Mouse (Mus musculus): ENCODE measurements at regions not wholly inside any gene's neighbourhood (a gene's known extent, or its start where the extent isn't known, plus 50 kb on each side); places are given as distances from the start of the nearest gene placed in this dataset.

DNA sequence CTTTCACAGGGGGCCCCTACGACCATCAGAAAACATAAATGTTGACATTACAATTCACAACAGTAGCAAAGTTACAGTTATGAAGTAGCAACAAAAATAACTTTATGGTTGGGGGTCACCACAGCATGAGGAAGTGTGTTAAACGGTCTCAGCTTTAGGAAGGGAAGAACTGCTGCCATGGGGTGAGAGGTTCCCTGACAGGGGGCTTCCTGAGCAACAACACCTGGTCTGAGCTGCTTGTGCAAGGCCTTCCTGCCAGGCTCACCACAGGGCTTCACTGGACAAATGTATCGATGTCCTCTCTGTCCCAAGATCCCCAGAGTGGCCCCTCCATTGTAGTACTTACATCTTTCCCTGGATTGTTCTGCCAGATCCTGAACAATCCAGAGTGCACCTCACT is 70.7 kb upstream of the Kcng1 start:
- H3K9ac ChIP-seq (ENCODE audit: low read length): no peak overlapping the region
- no peak overlapping the region for H3K4me3 ChIP-seq (replicated peaks; ENCODE audit: low read length)
- H3K4me1 ChIP-seq (ENCODE audit: control insufficient read depth, insufficient read depth, low read length): no peaks in the 10 kb centered on the region
- H3K4me2 ChIP-seq (ENCODE audit: low read depth, low read length): no peak overlapping the region
- no peaks in the 10 kb centered on the region for H3K27me3 ChIP-seq (ENCODE audit: control insufficient read depth, insufficient read depth, low read length)
- no peak overlapping the region for H3K27ac ChIP-seq (ENCODE audit: low read length)
- H3K9me3 ChIP-seq (replicated peaks; ENCODE audit: control insufficient read depth, low read length): no peaks in the 10 kb centered on the region
- no peak for ATAC-seq (ENCODE audit: insufficient read depth, low FRiP score)
- H3K36me3 ChIP-seq (ENCODE audit: control insufficient read depth, insufficient read depth, low read length): no peaks in the 10 kb centered on the region
- WGBS: 37% methylated on average over 3 of the region's 3 CpGs

DNA sequence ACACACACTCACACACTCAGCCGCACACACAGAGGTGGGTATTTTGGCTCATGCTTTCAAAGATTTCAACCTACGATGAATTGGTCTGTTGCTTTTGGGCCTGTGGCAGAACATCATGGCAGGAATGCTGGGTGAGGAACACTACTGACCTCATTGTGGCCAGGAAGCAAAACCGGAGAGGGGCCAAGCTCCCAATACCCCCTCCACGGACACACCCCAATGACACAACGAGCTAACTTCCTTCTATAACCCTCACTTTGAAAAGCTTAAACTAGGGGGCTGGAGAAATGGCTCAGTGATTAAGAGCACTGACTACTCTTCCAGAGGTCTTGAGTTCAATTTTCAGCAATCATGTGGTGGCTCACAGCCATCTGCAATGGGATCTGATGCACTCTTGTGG is 63.8 kb upstream of the Kcng1 start:
- no peak for ATAC-seq (ENCODE audit: insufficient read depth, low FRiP score)
- H3K27me3 ChIP-seq (ENCODE audit: control insufficient read depth, insufficient read depth, low read length): no peaks in the 10 kb centered on the region
- WGBS: 83% methylated on average over 5 of the region's 5 CpGs

DNA sequence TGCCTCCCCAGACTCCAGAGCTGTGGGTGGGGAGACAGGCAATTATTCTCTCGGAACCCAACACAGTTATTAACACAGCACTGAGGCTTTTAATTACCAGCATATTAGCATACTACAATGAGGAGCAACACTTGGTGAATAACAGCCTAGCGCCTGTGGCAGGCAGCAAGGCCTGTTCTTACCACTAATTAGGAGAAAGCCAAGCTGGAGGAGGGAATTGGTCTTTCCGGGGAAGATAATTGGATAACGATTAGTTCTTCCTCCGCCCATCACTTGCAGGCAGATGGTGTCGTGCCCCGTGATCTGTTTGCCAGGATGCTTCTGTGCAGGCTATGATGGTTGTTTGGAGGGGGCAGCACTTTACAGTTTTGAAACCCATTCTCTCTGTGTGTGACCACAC is 62.2 kb upstream of the Kcng1 start:
- no peak for ATAC-seq (ENCODE audit: insufficient read depth, low FRiP score)
- Histone ChIP-seq H3K36me3 (ENCODE audit: control insufficient read depth, insufficient read depth, low read length) (no peaks in the 10 kb centered on the region), H3K9ac (ENCODE audit: low read length) (no peak overlapping the region), H3K4me1 (ENCODE audit: control insufficient read depth, insufficient read depth, low read length) (no peaks in the 10 kb centered on the region), H3K4me3 (replicated peaks; ENCODE audit: low read length) (no peak overlapping the region), H3K9me3 (replicated peaks; ENCODE audit: control insufficient read depth, low read length) (no peaks in the 10 kb centered on the region), H3K27me3 (ENCODE audit: control insufficient read depth, insufficient read depth, low read length) (no peaks in the 10 kb centered on the region), H3K4me2 (ENCODE audit: low read depth, low read length) (no peak overlapping the region), H3K27ac (ENCODE audit: low read length) (no peak overlapping the region)
- 60% methylated on average over 7 of the region's 7 CpGs for WGBS

More for the DNA sequence above, 63.8 kb upstream of the Kcng1 start:
- Histone ChIP-seq H3K4me2 (ENCODE audit: low read depth, low read length) (no peak overlapping the region), H3K4me3 (replicated peaks; ENCODE audit: low read length) (no peak overlapping the region), H3K9me3 (replicated peaks; ENCODE audit: control insufficient read depth, low read length) (no peaks in the 10 kb centered on the region), H3K4me1 (ENCODE audit: control insufficient read depth, insufficient read depth, low read length) (no peaks in the 10 kb centered on the region), H3K36me3 (ENCODE audit: control insufficient read depth, insufficient read depth, low read length) (no peaks in the 10 kb centered on the region), H3K9ac (ENCODE audit: low read length) (no peak overlapping the region), H3K27ac (ENCODE audit: low read length) (no peak overlapping the region)

DNA sequence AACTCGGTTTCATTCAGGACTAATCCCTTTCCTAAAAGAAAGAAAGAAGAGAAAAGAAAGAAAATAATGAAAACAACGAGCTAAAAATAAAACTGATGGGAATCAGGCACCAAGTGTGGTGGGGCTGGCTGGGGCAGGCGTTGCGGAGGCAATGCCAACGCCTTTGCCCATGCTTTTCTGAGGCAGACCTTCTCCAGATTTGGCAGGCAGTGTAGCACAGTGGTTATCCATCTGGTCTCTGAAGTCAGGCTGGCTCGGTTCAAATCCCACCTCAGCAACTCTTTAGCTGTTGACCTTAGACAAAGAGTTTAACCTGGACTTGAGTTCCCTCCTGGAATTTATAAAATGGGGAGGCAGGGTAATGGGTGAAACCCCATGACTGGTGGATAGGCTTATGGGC is 57.3 kb upstream of the Kcng1 start:
- Histone ChIP-seq H3K9ac (ENCODE audit: low read length) (no peak overlapping the region), H3K4me1 (ENCODE audit: control insufficient read depth, insufficient read depth, low read length) (peaks cover 7% of the 10 kb centered on the region), H3K27me3 (ENCODE audit: control insufficient read depth, insufficient read depth, low read length) (no peaks in the 10 kb centered on the region), H3K9me3 (replicated peaks; ENCODE audit: control insufficient read depth, low read length) (no peaks in the 10 kb centered on the region), H3K4me3 (replicated peaks; ENCODE audit: low read length) (no peak overlapping the region), H3K27ac (ENCODE audit: low read length) (no peak overlapping the region), H3K36me3 (ENCODE audit: control insufficient read depth, insufficient read depth, low read length) (no peaks in the 10 kb centered on the region), H3K4me2 (ENCODE audit: low read depth, low read length) (no peak overlapping the region)
- no peak for ATAC-seq (ENCODE audit: insufficient read depth, low FRiP score)
- 79% methylated on average over 6 of the region's 6 CpGs for WGBS

DNA sequence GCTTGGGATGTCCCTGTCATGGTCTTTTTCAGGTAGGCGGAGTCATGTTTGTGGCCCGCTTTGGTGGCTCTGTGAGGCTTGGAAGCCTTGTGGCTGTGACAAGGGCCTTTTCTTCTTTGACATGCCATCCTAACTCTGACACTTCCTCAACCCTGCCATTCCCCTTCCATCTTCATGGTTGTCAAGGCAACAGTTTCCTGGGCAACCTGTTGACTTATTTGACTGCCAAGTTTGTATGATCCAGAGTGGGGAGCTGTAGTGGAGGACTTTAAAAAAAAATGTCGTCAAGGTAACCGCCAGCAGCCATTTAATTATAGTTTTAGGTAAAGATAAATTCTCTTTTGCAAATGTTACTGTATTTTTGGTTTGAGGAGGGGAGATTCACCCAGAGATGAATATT is 56.8 kb upstream of the Kcng1 start:
- H3K27ac ChIP-seq (ENCODE audit: low read length): no peak overlapping the region
- H3K27me3 ChIP-seq (ENCODE audit: control insufficient read depth, insufficient read depth, low read length): no peaks in the 10 kb centered on the region
- no peak overlapping the region for H3K4me3 ChIP-seq (replicated peaks; ENCODE audit: low read length)
- H3K4me1 ChIP-seq (ENCODE audit: control insufficient read depth, insufficient read depth, low read length): peaks cover 12% of the 10 kb centered on the region
- no peak overlapping the region for H3K4me2 ChIP-seq (ENCODE audit: low read depth, low read length)
- H3K36me3 ChIP-seq (ENCODE audit: control insufficient read depth, insufficient read depth, low read length): no peaks in the 10 kb centered on the region
- ATAC-seq (ENCODE audit: insufficient read depth, low FRiP score): no peak
- no peaks in the 10 kb centered on the region for H3K9me3 ChIP-seq (replicated peaks; ENCODE audit: control insufficient read depth, low read length)
- WGBS: 77% methylated on average over 4 of the region's 4 CpGs
- no peak overlapping the region for H3K9ac ChIP-seq (ENCODE audit: low read length)

DNA sequence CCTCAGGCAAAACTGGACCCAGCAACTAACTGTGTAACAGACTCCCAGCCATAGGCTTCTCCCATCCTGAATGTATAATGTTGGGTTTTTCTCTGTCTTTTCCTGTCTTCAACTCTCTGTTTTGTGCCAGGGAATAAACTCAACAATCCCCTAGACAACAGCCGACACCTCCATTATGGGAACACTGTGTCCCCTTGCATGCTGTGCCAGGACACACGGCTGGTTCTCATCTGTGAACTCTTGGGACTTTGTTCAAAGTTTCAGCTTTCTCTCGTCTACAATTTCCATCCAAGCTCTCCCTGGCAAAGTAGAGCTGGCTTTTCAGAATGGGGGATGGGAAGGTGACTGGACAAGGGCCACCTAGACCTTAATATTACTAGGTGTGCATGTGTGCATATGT is 56.1 kb upstream of the Kcng1 start:
- peaks cover 16% of the 10 kb centered on the region for H3K4me1 ChIP-seq (ENCODE audit: control insufficient read depth, insufficient read depth, low read length)

DNA sequence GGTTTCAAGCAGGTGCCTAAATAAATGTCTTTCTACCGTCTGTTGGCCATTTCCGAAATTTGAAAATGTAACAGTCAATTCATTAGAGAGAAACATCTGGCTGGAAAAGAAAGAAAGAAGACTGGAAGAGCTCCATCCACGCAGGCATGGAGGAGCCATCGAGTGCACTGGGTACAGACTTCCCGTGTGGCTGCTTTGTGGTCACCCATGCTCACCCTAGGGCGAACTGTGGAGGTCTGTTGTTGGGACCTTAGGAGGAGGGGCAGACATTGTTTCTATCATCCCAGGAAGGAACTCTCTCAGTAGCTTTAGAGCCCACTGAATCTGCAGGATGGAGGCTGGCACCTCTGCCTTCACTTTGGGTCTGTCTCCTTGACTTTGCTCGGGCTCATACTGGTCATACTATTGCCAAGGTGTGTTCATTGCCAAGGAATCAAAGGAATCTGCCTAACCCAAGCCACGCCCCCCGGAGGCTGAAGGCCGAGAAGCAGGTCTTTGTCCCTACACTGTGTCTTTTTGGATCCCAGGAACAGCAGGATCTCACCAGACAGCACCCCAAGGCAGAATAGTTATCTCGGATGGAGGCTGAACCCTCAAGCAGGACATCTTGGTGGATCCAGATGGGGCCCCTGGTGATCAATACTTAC is 54.3 kb upstream of the Kcng1 start:
- no peak overlapping the region for H3K27ac ChIP-seq (ENCODE audit: low read length)
- no peak overlapping the region for H3K4me3 ChIP-seq (replicated peaks; ENCODE audit: low read length)
- WGBS: 85% methylated on average over 11 of the region's 11 CpGs
- H3K4me1 ChIP-seq (ENCODE audit: control insufficient read depth, insufficient read depth, low read length): peaks cover 16% of the 10 kb centered on the region
- no peaks in the 10 kb centered on the region for H3K9me3 ChIP-seq (replicated peaks; ENCODE audit: control insufficient read depth, low read length)
- H3K36me3 ChIP-seq (ENCODE audit: control insufficient read depth, insufficient read depth, low read length): no peaks in the 10 kb centered on the region
- no peak overlapping the region for H3K9ac ChIP-seq (ENCODE audit: low read length)
- H3K4me2 ChIP-seq (ENCODE audit: low read depth, low read length): no peak overlapping the region
- ATAC-seq (ENCODE audit: insufficient read depth, low FRiP score): no peak
- H3K27me3 ChIP-seq (ENCODE audit: control insufficient read depth, insufficient read depth, low read length): no peaks in the 10 kb centered on the region

More for the DNA sequence above, 56.1 kb upstream of the Kcng1 start:
- WGBS: 51% methylated on average over 3 of the region's 3 CpGs
- H3K27me3 ChIP-seq (ENCODE audit: control insufficient read depth, insufficient read depth, low read length): no peaks in the 10 kb centered on the region
- no peaks in the 10 kb centered on the region for H3K36me3 ChIP-seq (ENCODE audit: control insufficient read depth, insufficient read depth, low read length)
- no peaks in the 10 kb centered on the region for H3K9me3 ChIP-seq (replicated peaks; ENCODE audit: control insufficient read depth, low read length)
- H3K27ac ChIP-seq (ENCODE audit: low read length): no peak overlapping the region
- no peak overlapping the region for H3K4me3 ChIP-seq (replicated peaks; ENCODE audit: low read length)
- no peak overlapping the region for H3K4me2 ChIP-seq (ENCODE audit: low read depth, low read length)
- ATAC-seq (ENCODE audit: insufficient read depth, low FRiP score): no peak
- no peak overlapping the region for H3K9ac ChIP-seq (ENCODE audit: low read length)

DNA sequence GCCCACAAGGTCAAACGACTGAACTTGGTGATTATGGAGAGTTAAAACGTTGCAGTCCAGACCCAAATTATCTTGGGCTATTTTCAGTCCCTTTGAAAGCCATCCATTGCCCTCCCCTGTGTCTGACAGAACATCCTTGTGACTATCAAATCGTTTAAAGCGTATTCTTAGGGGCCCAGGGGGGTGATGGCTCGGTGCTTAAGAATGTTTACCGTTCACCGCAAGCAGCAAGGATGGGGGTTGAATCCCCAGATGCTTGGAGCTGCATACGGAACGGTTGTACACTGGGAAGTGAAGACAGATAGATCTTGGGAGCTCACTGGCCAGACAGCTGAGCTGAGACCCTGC is 52.7 kb upstream of the Kcng1 start:
- Histone ChIP-seq H3K27ac (ENCODE audit: low read length) (no peak overlapping the region), H3K27me3 (ENCODE audit: control insufficient read depth, insufficient read depth, low read length) (no peaks in the 10 kb centered on the region), H3K9ac (ENCODE audit: low read length) (no peak overlapping the region), H3K9me3 (replicated peaks; ENCODE audit: control insufficient read depth, low read length) (no peaks in the 10 kb centered on the region), H3K4me3 (replicated peaks; ENCODE audit: low read length) (no peak overlapping the region), H3K4me2 (ENCODE audit: low read depth, low read length) (no peak overlapping the region), H3K4me1 (ENCODE audit: control insufficient read depth, insufficient read depth, low read length) (peaks cover 16% of the 10 kb centered on the region), H3K36me3 (ENCODE audit: control insufficient read depth, insufficient read depth, low read length) (no peaks in the 10 kb centered on the region)
- WGBS: 27% methylated on average over 9 of the region's 9 CpGs
- ATAC-seq (ENCODE audit: insufficient read depth, low FRiP score): no peak

DNA sequence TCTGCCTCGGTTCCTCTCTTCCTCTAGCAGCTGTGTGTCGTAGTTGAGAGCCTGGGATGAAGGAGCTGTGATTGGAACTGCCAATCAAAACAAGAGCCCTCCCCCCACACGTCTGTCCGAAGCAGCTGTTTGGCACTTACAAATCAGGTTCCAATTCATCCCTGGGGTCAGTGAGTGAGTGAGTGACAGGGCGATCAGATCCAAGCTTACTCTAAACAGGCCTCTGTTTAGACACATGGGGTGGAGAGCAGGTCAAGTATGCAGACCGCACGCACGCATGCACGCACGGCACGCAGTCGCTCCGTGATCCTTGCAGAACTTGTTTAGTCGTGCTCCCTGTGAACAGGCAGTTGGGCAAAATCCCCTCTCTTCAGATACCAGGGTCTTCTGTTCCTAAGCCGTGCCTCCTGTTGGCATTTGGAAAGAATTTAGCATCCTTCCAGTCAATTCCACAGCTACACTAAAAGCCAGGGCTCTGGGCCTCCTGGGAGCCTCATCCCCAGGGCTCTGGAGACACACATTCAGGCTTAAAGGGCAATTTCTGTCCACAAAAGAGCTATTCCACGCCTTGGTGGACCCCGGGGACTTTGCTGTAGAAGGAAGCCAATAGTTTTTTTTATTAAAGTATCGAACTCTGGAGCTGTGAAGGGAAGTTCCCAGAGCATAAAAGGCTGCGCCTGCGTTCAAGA is 52.2 kb upstream of the Kcng1 start:
- 0 out of 2 replicates have a peak overlapping the region, but pooled peaks have one; percentile 34 for H3K27ac ChIP-seq (ENCODE audit: low read length)
- no peaks in the 10 kb centered on the region for H3K36me3 ChIP-seq (ENCODE audit: control insufficient read depth, insufficient read depth, low read length)
- peak overlapping the region; percentile 14; the same call in 1 of the 2 replicates for H3K9ac ChIP-seq (ENCODE audit: low read length)
- H3K4me2 ChIP-seq (ENCODE audit: low read depth, low read length): peak overlapping the region; percentile 10; the same call in 1 of the 2 replicates
- no peaks in the 10 kb centered on the region for H3K9me3 ChIP-seq (replicated peaks; ENCODE audit: control insufficient read depth, low read length)
- peaks cover 16% of the 10 kb centered on the region for H3K4me1 ChIP-seq (ENCODE audit: control insufficient read depth, insufficient read depth, low read length)
- 33% methylated on average over 20 of the region's 20 CpGs for WGBS
- no peak overlapping the region for H3K4me3 ChIP-seq (replicated peaks; ENCODE audit: low read length)
- ATAC-seq (ENCODE audit: insufficient read depth, low FRiP score): no peak
- no peaks in the 10 kb centered on the region for H3K27me3 ChIP-seq (ENCODE audit: control insufficient read depth, insufficient read depth, low read length)
